Mouse (Mus musculus) thymus, adult 2 months (tissue): ENCODE measurements around the gene Tbc1d2. TPM values are rescaled to one million over a fixed set of nuclear protein-coding genes. Genes with fewer than 3 reads are reported as not detected.

Experiments
- DNase-seq: peaks from one replicate; pipeline ENCODE4 v3.0.0; 2021
- H3K27ac ChIP-seq: fragments of 200-500 bp; 2 replicates; pipeline ENCODE4 v1.5.1; 2012; ENCODE audit warnings: low read length, control low read depth; ENCODE audit not compliant: control insufficient read depth, insufficient read depth
- H3K27me3 ChIP-seq: fragments of 200-500 bp; 2 replicates; pipeline ENCODE4 v1.6.1; 2012; ENCODE audit warnings: mild to moderate bottlenecking, low read length, moderate library complexity, mixed read lengths; ENCODE audit not compliant: control insufficient read depth, insufficient read depth
- H3K36me3 ChIP-seq: fragments of 200-500 bp; 2 replicates; pipeline ENCODE4 v1.6.1; 2012; ENCODE audit warnings: mild to moderate bottlenecking, low read length, moderate library complexity; ENCODE audit not compliant: control insufficient read depth, insufficient read depth
- H3K4me1 ChIP-seq: fragments of 200-500 bp; replicated peaks from 2 replicates; pipeline ENCODE4 v1.6.1; 2012; ENCODE audit warnings: low read length; ENCODE audit not compliant: control insufficient read depth, insufficient read depth
- H3K4me3 ChIP-seq: fragments of 200-500 bp; 2 replicates; pipeline ENCODE4 v1.5.1; 2012; ENCODE audit warnings: mild to moderate bottlenecking, low read length, control low read depth, moderate library complexity; ENCODE audit not compliant: control insufficient read depth, insufficient read depth
- CTCF ChIP-seq: fragments of 200-500 bp; IDR thresholded peaks from 2 replicates; pipeline ENCODE4 v1.5.1; 2012; ENCODE audit warnings: mild to moderate bottlenecking, control low read depth, low read length, moderate library complexity, borderline replicate concordance; ENCODE audit not compliant: control insufficient read depth, poor library complexity, insufficient read depth; ENCODE audit errors: extremely low read depth
- POLR2A ChIP-seq: fragments of 200-500 bp; IDR thresholded peaks from 2 replicates; pipeline ENCODE4 v1.6.1; 2012; ENCODE audit warnings: mild to moderate bottlenecking, low read length, control low read depth, moderate library complexity; ENCODE audit not compliant: control insufficient read depth, poor library complexity, insufficient read depth; ENCODE audit errors: extremely low read depth
- WGBS: fragments of 180-500 bp; shearing (Covaris S2); methylation state at CpG from one replicate; pipeline ENCODE4 v1.1.7; 2018; 5-methylcytosine and 5-hydroxymethylcytosine counted together
- polyA plus RNA-seq: library from polyadenylated mRNA; depleted of rRNA; stranded (reverse); fragments of >200 nt; gene quantifications from 2 replicates; pipeline ENCODE4 v1.2.3, GENCODE M21; 2012

Tbc1d2 gene
- polyA plus RNA-seq, 1 experiment, result 2.0 TPM

DNA sequence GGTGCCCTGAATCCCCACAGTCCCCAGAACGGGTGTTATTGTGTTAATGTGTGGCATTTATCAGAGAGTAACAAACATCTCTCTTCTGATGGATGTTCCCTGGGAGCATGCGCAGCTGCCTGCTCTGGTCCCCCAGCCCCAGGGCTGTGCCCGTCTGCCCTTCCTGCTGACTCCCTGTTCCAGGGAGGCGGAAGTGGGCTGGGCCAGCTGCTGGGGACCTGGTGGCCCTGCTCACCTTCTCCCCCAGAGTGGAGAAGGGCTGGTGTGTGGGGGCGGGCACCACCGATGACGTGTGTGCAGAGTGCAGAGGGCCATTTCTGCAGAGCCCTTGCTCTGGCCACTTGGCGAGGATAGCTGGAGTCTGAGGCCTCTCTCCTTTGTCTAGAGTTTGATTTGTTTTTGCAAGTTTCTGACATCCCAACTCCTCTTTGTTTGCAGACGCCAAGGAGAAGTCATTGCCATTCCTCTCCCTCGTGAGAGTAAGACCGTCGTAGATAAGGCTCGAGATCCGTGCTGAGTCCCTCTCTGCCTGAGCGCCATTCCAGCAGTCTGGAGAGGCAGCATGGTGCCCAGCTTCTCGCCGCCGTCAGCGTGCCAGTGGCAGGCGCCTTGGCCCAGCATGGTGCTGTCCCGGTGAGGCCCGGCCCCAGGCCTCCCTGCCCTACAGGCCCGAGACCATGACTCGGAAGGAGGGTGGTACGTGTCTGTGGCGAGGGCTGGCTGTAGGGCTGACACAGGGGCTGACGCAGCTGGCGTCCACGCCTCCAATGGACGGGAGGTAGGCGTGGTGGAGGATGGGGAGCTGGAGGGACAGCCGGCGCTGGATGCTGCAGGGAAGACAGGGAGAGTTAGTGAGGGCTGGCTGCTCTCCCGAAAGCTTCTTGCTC lies 14.4 kb upstream of the Tbc1d2 start:
- no peak for TF ChIP-seq CTCF
- TF ChIP-seq POLR2A, result no peak
- DNase-seq, result no peak
- H3K27me3 ChIP-seq, result no peaks in the 10 kb centered on the region
- H3K27ac ChIP-seq, result no peak overlapping the region
- no peaks in the 10 kb centered on the region for H3K36me3 ChIP-seq
- H3K4me3 ChIP-seq, result no peak overlapping the region
- 64% methylated on average over 34 of the region's 34 CpGs for WGBS
- peaks cover 15% of the 10 kb centered on the region for H3K4me1 ChIP-seq

DNA sequence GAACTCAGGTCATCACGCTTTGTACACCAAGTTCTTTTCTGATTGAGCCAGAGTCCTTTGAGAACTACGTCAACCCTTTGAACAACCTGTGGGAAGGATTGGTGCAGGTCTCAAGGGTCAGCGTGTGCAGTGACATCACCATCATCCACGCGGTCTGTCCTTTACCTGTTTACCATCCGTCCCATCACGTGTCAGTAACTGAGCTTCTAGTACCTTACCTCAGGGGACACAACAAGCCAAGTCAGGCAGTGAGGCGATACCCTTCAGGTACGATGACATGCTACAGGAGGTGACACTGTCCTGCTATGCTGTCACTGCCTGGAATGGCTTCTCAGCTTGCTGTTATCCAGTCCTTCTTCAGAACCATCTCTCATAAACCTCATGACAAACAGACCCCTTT lies 11.4 kb upstream of the Tbc1d2 start:
- peaks cover 15% of the 10 kb centered on the region for H3K4me1 ChIP-seq
- WGBS, result 89% methylated on average over 9 of the region's 9 CpGs
- H3K4me3 ChIP-seq, result no peak overlapping the region
- H3K36me3 ChIP-seq, result no peaks in the 10 kb centered on the region
- H3K27me3 ChIP-seq, result no peaks in the 10 kb centered on the region
- no peak for TF ChIP-seq CTCF
- no peak for TF ChIP-seq POLR2A
- H3K27ac ChIP-seq, result no peak overlapping the region
- DNase-seq, result no peak

DNA sequence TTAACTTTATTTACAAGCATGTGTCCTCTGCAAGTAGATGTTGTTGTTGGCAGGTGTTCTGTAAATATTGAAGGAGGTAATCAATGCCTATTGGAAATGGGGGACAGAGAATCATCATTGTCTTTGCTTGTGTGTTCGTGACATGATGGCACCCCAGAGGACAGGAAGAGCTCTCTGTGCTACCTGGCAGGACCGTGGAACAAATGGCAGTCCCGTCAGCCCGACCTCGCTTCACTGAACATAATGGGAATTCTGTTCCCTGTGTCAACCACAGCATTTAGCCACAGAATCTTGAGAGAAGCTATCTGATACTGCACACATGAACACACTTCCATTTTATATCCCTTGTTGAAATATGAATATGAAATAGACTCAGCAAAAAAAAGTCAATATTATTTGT lies 8.9 kb upstream of the Tbc1d2 start:
- 93% methylated on average over 5 of the region's 5 CpGs for WGBS

GRCm38 (mm10) chr4:46657116-46657515 lies 7.1 kb upstream of the Tbc1d2 start:
- Histone ChIP-seq H3K36me3 (no peaks in the 10 kb centered on the region), H3K27me3 (no peaks in the 10 kb centered on the region), H3K27ac (no peak overlapping the region), H3K4me3 (no peak overlapping the region), H3K4me1 (no peaks in the 10 kb centered on the region)
- TF ChIP-seq POLR2A, result no peak
- TF ChIP-seq CTCF, result no peak
- 9% methylated on average over 5 of the region's 5 CpGs for WGBS
- peak; percentile 69 for DNase-seq

More for the DNA sequence above, 8.9 kb upstream of the Tbc1d2 start:
- Histone ChIP-seq H3K27ac (no peak overlapping the region), H3K27me3 (no peaks in the 10 kb centered on the region), H3K4me1 (peaks cover 2% of the 10 kb centered on the region; the same call in 1 of the 2 replicates), H3K36me3 (no peaks in the 10 kb centered on the region), H3K4me3 (no peak overlapping the region)
- DNase-seq, result no peak
- TF ChIP-seq POLR2A (no peak), CTCF (no peak)

DNA sequence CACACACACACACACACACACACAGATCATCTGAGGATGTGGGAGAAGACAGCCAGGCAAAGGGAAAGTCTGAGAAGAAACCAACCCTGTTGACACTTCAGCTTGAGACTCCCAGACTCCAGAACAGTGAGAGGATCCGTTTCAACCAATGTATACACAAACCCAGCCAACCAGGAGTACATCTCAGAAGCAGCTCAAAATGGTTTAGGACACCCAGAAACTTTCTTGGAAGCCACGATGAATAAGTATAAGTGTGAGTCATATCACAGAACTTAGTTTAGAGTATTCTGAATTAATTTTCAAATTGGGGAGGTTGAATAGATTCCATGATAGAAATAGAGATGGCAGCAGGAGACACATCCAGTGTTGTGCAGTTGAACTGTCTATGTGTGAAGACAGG lies 5.9 kb upstream of the Tbc1d2 start:
- TF ChIP-seq POLR2A, result no peak
- DNase-seq, result no peak
- 85% methylated on average over 2 of the region's 2 CpGs for WGBS

GRCm38 (mm10) chr4:46655298-46655697 lies 5.3 kb upstream of the Tbc1d2 start:
- H3K27me3 ChIP-seq, result no peaks in the 10 kb centered on the region; the same call in 1 of the 2 replicates
- 89% methylated on average over 1 of the region's 1 CpGs for WGBS
- DNase-seq, result no peak
- peaks cover 2% of the 10 kb centered on the region; the same call in 1 of the 2 replicates for H3K4me1 ChIP-seq
- no peak overlapping the region for H3K4me3 ChIP-seq
- H3K27ac ChIP-seq, result no peak overlapping the region
- no peak for TF ChIP-seq CTCF
- no peak for TF ChIP-seq POLR2A
- H3K36me3 ChIP-seq, result no peaks in the 10 kb centered on the region

More for the DNA sequence above, 5.9 kb upstream of the Tbc1d2 start:
- Histone ChIP-seq H3K36me3 (no peaks in the 10 kb centered on the region), H3K27ac (no peak overlapping the region), H3K4me3 (no peak overlapping the region), H3K27me3 (no peaks in the 10 kb centered on the region), H3K4me1 (no peaks in the 10 kb centered on the region)
